Mouse (Mus musculus) liver, embryonic 14.5 days (tissue): ENCODE measurements at regions not wholly inside any gene's neighbourhood (a gene's known extent, or its start where the extent isn't known, plus 50 kb on each side); places are given as distances from the start of the nearest gene placed in this dataset. TPM values are rescaled to one million over a fixed set of nuclear protein-coding genes. Genes with fewer than 3 reads are reported as not detected.

Experiments used
- ATAC-seq: fragments of 200-750 bp; cut with Nextera tagmentation; 2 replicates; pipeline ENCODE4 v1.8.0; 2017; ENCODE audit warnings: moderate number of reproducible peaks, mild to moderate bottlenecking, moderate library complexity; ENCODE audit not compliant: insufficient read depth
- DNase-seq, 3 experiments: peaks; one replicate each; pipeline ENCODE4 v3.0.0-alpha.2; 2012 to 2013; ENCODE audit warnings: low read depth in 3 of 3, low spot score in 3 of 3
- H3K27ac ChIP-seq: fragments of 300-500 bp; sonication (generic); 2 replicates; pipeline ENCODE4 v1.5.1; 2014; ENCODE audit warnings: moderate library complexity, mild to moderate bottlenecking, control low read depth, inconsistent platforms
- H3K27me3 ChIP-seq: fragments of 300-500 bp; sonication (generic); 2 replicates; pipeline ENCODE4 v1.6.1; 2014; ENCODE audit warnings: mild to moderate bottlenecking, low read length, moderate library complexity; ENCODE audit not compliant: control insufficient read depth, insufficient read depth
- H3K36me3 ChIP-seq: fragments of 300-500 bp; sonication (generic); replicated peaks from 2 replicates; pipeline ENCODE4 v1.6.1; 2014; ENCODE audit warnings: low read depth; ENCODE audit not compliant: control insufficient read depth, insufficient read depth
- H3K4me1 ChIP-seq, 2 experiments: fragments of 200-500 bp in 1 of 2; fragments of 300-500 bp in 1 of 2; sonication (generic) in 1 of 2; replicated peaks; 2 replicates each; pipeline ENCODE4 v1.6.1; 2012 to 2014; ENCODE audit warnings: antibody characterized with exemption in 1 of 2, inconsistent platforms in 1 of 2, low read length in 1 of 2; ENCODE audit not compliant: control insufficient read depth in 2 of 2, insufficient read depth in 2 of 2
- H3K4me2 ChIP-seq: fragments of 300-500 bp; sonication (generic); 2 replicates; pipeline ENCODE4 v1.6.1; 2014; ENCODE audit warnings: low read depth, mild to moderate bottlenecking, control low read depth, moderate library complexity
- H3K4me3 ChIP-seq, 2 experiments: fragments of 200-500 bp in 1 of 2; fragments of 300-500 bp in 1 of 2; sonication (generic) in 1 of 2; 2 replicates each; pipeline ENCODE4 v1.5.1; 2012 to 2014; ENCODE audit warnings: low read depth in 2 of 2, low read length in 2 of 2, mild to moderate bottlenecking in 2 of 2, control low read depth in 1 of 2, inconsistent platforms in 1 of 2, moderate library complexity in 1 of 2; ENCODE audit not compliant: insufficient read depth in 1 of 2
- H3K9ac ChIP-seq: fragments of 300-500 bp; sonication (generic); replicated peaks from 2 replicates; pipeline ENCODE4 v1.6.1; 2014; ENCODE audit warnings: mild to moderate bottlenecking, control low read depth, moderate library complexity
- H3K9me3 ChIP-seq: fragments of 300-500 bp; sonication (generic); 2 replicates; pipeline ENCODE4 v1.6.1; 2016; ENCODE audit warnings: low read length, mixed read lengths; ENCODE audit not compliant: control insufficient read depth
- CTCF ChIP-seq: IDR thresholded peaks from 2 replicates; pipeline ENCODE4 v1.5.1; 2016; ENCODE audit warnings: antibody characterized with exemption, low read depth, control low read depth
- EP300 ChIP-seq: IDR thresholded peaks from 2 replicates; pipeline ENCODE4 v1.6.1; 2016; ENCODE audit warnings: antibody characterized with exemption, low read depth
- WGBS: fragments of 180-500 bp; shearing (Covaris S2); extraction: QIAGEN DNeasy Blood & Tissue Kit; methylation state at CpG from one replicate; pipeline ENCODE4 v1.1.7; 2014; ENCODE audit not compliant: insufficient replicate concordance; 5-methylcytosine and 5-hydroxymethylcytosine counted together
- microRNA-seq: library from miRNA; unstranded; fragments of <30 nt; microRNA quantifications from one replicate; pipeline ENCODE4, GENCODE M21; 2016

DNA sequence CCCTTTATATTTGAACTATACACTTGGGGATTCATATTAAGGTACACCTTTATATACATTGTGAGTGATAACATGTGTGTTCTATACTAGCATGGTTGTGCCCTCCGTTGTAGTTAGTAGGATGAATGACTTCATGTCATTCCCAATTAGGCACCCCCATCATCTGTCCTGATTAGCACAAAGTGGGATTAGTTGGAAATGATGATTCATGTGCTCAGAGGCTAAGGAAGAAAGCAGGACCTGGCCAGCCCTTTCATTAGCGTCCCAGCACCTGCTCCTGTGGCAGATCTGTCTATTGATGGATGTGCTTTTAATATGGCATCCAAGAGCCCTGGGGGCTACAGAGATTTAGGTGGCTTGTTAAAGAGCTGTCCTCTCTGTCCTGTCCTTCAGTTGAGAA lies 119.3 kb upstream of the Tenm2 start:
- TF ChIP-seq CTCF (no peak), EP300 (no peak)
- no peaks in the 10 kb centered on the region for H3K4me1 ChIP-seq
- no peaks in the 10 kb centered on the region for H3K27me3 ChIP-seq
- ATAC-seq = no peak
- H3K9ac ChIP-seq = no peak overlapping the region
- DNase-seq = no peak
- no peak overlapping the region for H3K4me2 ChIP-seq
- H3K4me3 ChIP-seq = no peak overlapping the region
- no peaks in the 10 kb centered on the region for H3K36me3 ChIP-seq
- WGBS = 68% methylated on average over 2 of the region's 2 CpGs
- H3K27ac ChIP-seq = no peak overlapping the region
- no peaks in the 10 kb centered on the region for H3K9me3 ChIP-seq

DNA sequence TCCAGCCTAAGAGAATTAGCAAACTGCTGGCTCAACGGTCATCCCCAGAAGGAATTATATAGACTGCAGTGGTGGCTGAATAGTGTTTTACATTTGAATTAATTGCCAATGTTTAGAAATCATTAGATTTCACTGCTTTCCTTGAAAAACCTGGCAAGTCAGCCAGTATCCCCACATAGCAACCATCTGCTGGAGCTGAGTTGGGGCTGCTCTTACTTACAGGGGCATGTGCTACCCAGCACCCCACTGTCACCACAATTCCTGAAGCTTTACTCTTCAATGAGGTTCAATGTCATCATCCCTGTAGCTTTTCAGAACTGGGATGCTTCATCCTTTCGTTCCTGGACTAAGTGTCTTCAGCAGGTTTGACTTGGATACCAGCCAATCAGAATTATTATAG lies 73.9 kb upstream of the Tenm2 start:
- TF ChIP-seq EP300 (no peak), CTCF (no peak)
- ATAC-seq (no peak), DNase-seq (no peak)
- Histone ChIP-seq H3K27ac (no peak overlapping the region), H3K4me2 (no peak overlapping the region), H3K9me3 (no peaks in the 10 kb centered on the region), H3K4me1 (no peaks in the 10 kb centered on the region), H3K9ac (no peak overlapping the region), H3K36me3 (no peaks in the 10 kb centered on the region), H3K27me3 (no peaks in the 10 kb centered on the region), H3K4me3 (no peak overlapping the region)
- WGBS = 59% methylated on average over 2 of the region's 2 CpGs

- Histone ChIP-seq H3K9me3 (no peaks in the 10 kb centered on the region), H3K27ac (no peak overlapping the region)
- TF ChIP-seq CTCF (no peak), EP300 (no peak)
Observed at GRCm38 (mm10) chr11:37306656-37307055, 70.9 kb upstream of the Tenm2 start.

More at GRCm38 (mm10) chr11:37306656-37307055, 70.9 kb upstream of the Tenm2 start:
- H3K36me3 ChIP-seq = no peaks in the 10 kb centered on the region
- DNase-seq = no peak
- no peak for ATAC-seq
- H3K4me2 ChIP-seq = no peak overlapping the region
- no peak overlapping the region for H3K4me3 ChIP-seq
- WGBS = 60% methylated on average over 2 of the region's 2 CpGs
- no peaks in the 10 kb centered on the region for H3K4me1 ChIP-seq
- no peak overlapping the region for H3K9ac ChIP-seq
- no peaks in the 10 kb centered on the region for H3K27me3 ChIP-seq

Small RNA genes lying in the stretch of these regions (microRNA-seq; reads per million reads assigned to microRNA genes)
- not detected for gene Gm25693
